ENCODE assay signal across 32 mouse cellular contexts in the genomic region with DNA sequence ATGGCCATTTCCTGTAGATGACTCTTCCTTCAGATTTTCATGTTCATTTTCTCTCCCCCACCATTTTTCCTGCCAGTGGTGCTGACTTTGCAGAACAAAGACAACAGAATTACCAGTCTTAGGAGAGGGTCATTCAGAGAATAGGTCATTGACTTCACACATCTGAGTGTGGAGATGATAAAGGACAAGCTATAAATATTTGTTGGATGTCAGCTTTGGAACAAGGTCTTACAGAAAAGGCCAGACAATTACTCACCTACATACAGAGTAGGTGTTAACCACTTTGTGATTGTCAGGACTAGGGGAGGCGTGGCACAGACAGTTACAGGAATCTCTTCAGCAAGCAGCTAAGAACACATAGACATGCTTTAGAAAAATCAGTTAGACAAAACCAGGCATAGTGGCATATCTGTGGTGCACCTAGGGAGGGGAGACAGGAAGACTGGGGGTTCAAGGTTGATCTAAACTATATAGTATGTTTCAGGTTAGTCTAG. TPM values are rescaled to one million over a fixed set of nuclear protein-coding genes. Genes with fewer than 3 reads are reported as not detected.
A peak's percentile ranks its signal among the peaks of the same experiment; 100 is the strongest.
DNase-seq lines count a peak whose midpoint lies in the region; ATAC-seq lines count a peak whose summit lies in the region.
"Had no signal": no experiment of that assay in that cellular context is flagged by ENCODE, and none has a peak within 500 bp of the region (broad histone marks: within the 10 kb centered on the region; RNA-seq: fewer than 3 reads in every experiment).

No protein-coding gene starts in this region.

- WGBS in heart, embryonic 14.5 days: 29% methylated on average over 1 of the region's 1 CpGs

- no peak overlapping the region for H3K4me2 ChIP-seq in heart, embryonic 14.5 days (ENCODE audit: low read length)
- H3K4me2 ChIP-seq: embryonic facial prominence, embryonic 13.5 days; forebrain, embryonic 12.5 days; forebrain, embryonic 15.5 days; hindbrain, embryonic 12.5 days; hindbrain, embryonic 15.5 days; intestine, embryonic 15.5 days had no signal

- intact Hi-C loops in heart, postnatal 14 days (cut with DNase I): no loop called here
- intact Hi-C loops in heart, postnatal 10 days (cut with DNase I): no loop called here
- intact Hi-C loops in left cerebral cortex, postnatal 14 days (cut with DNase I): loop anchor here (10.0 kb wide), 1 partner anchor 98 kb away; no protein-coding TSS in a partner anchor

- H3K27me3 ChIP-seq in heart, embryonic 14.5 days (ENCODE audit: control insufficient read depth, insufficient read depth, low read length): no peaks in the 10 kb centered on the region
- H3K27me3 ChIP-seq: embryonic facial prominence, embryonic 13.5 days; forebrain, embryonic 12.5 days; forebrain, embryonic 15.5 days; hindbrain, embryonic 12.5 days; hindbrain, embryonic 15.5 days; intestine, embryonic 15.5 days had no signal

- H3K4me1 ChIP-seq in heart, embryonic 14.5 days (ENCODE audit: control insufficient read depth in 2 of 2, insufficient read depth in 2 of 2, low read length in 2 of 2): peaks cover 5 to 11% of the 10 kb centered on the region in 2 experiments; a peak in 3 of 4 replicates
- H3K4me1 ChIP-seq: embryonic facial prominence, embryonic 10.5 days; embryonic facial prominence, embryonic 13.5 days; forebrain, embryonic 12.5 days; forebrain, embryonic 15.5 days; hindbrain, embryonic 15.5 days; intestine, embryonic 15.5 days had no signal

- no peak overlapping the region for H3K9ac ChIP-seq in heart, embryonic 14.5 days (ENCODE audit: low read length)
- H3K9ac ChIP-seq: embryonic facial prominence, embryonic 13.5 days; forebrain, embryonic 12.5 days; forebrain, embryonic 15.5 days; hindbrain, embryonic 12.5 days; hindbrain, embryonic 15.5 days; intestine, embryonic 15.5 days had no signal

- no peak overlapping the region for H3K4me3 ChIP-seq in heart, embryonic 14.5 days (ENCODE audit: control insufficient read depth in 1 of 2, insufficient read depth in 1 of 2, low read depth in 1 of 2, low read length in 2 of 2)
- H3K4me3 ChIP-seq: embryonic facial prominence, embryonic 10.5 days; embryonic facial prominence, embryonic 13.5 days; erythroblast, embryonic 14.5 days; forebrain, embryonic 12.5 days; forebrain, embryonic 15.5 days; heart, embryonic 10.5 days; hindbrain, embryonic 12.5 days; hindbrain, embryonic 15.5 days; intestine, embryonic 15.5 days had no signal

- no peaks in the 10 kb centered on the region for H3K9me3 ChIP-seq in heart, embryonic 14.5 days (ENCODE audit: control insufficient read depth, low read length)
- H3K9me3 ChIP-seq: embryonic facial prominence, embryonic 10.5 days; embryonic facial prominence, embryonic 13.5 days; forebrain, embryonic 12.5 days; forebrain, embryonic 15.5 days; heart, embryonic 10.5 days; hindbrain, embryonic 12.5 days; hindbrain, embryonic 15.5 days; intestine, embryonic 15.5 days had no signal

- peak; percentile 73 for DNase-seq in heart, adult 11 months
- DNase-seq in heart, adult 8-10 months (ENCODE audit: low spot score): no peak
- no peak for DNase-seq in heart, postnatal 14 days
- DNase-seq in heart, postnatal 10 days: peak; percentile 37 to 52
- DNase-seq in heart, postnatal 4 days: no peak
- DNase-seq in left cerebral cortex, postnatal 14 days (ENCODE audit: low spot score in 2 of 2): no peak
- DNase-seq: adrenal gland, adult 8-10 months; adrenal gland, postnatal 25 days; cerebellum, adult 11-12 months; cerebellum, adult 8-10 months; cerebellum, postnatal 10 days; cerebellum, postnatal 36 days; embryo, embryonic 11 days; gastrocnemius, postnatal 25 days; kidney, adult 11 months had no signal

- peak overlapping the region in 1 of 2 experiments; percentile 37; a peak in 1 of 4 replicates for H3K27ac ChIP-seq in heart, embryonic 14.5 days (replicated peaks in 1 of 2; ENCODE audit: control insufficient read depth in 1 of 2, insufficient read depth in 1 of 2, low read depth in 2 of 2, low read length in 2 of 2)
- H3K27ac ChIP-seq: embryonic facial prominence, embryonic 10.5 days; embryonic facial prominence, embryonic 13.5 days; forebrain, embryonic 12.5 days; forebrain, embryonic 15.5 days; heart, embryonic 10.5 days; hindbrain, embryonic 12.5 days; hindbrain, embryonic 15.5 days; intestine, embryonic 15.5 days had no signal

- H3K36me3 ChIP-seq in heart, embryonic 14.5 days (ENCODE audit: control insufficient read depth, insufficient read depth, low read length): no peaks in the 10 kb centered on the region
- H3K36me3 ChIP-seq: embryonic facial prominence, embryonic 10.5 days; embryonic facial prominence, embryonic 13.5 days; forebrain, embryonic 12.5 days; forebrain, embryonic 15.5 days; heart, embryonic 10.5 days; hindbrain, embryonic 12.5 days; hindbrain, embryonic 15.5 days; intestine, embryonic 15.5 days had no signal

- ATAC-seq in heart, embryonic 14.5 days (ENCODE audit: insufficient number of reproducible peaks, insufficient read depth, low FRiP score, low read depth): 0 out of 2 replicates have a peak, but pooled peaks have one; percentile 61
- ATAC-seq: activated CD4-positive, CD25-positive, alpha-beta regulatory T cell, adult 4 months; forebrain, embryonic 15.5 days; intestine, embryonic 15.5 days had no signal

RNA-seq across cellular contexts. Expression of a gene that starts 8.6 kb away (rescaled TPM):
- not detected for total RNA-seq in heart, adult 8-10 months (2022)
- polyA plus RNA-seq in heart, embryonic 14.5 days (2014; fragmentation: Nextera tagmentation; extraction: Ambion mirVana): not detected in 2 replicates
- not detected for total RNA-seq in heart, postnatal 14 days (2021)
- total RNA-seq in heart, postnatal 10 days (2021): not detected
- total RNA-seq in heart, postnatal 4 days (2021): not detected
- not detected for total RNA-seq in left cerebral cortex, postnatal 14 days (2021)
- total RNA-seq: adrenal gland, adult 8-10 months; adrenal gland, postnatal 25 days; ES-E14; gastrocnemius, adult 8-10 months; gastrocnemius, postnatal 25 days; hematopoietic stem cell, adult 5-6 weeks had no signal
- polyA plus RNA-seq: brain, embryonic 14.5 days; cortical plate, adult 2 months; embryonic facial prominence, embryonic 10.5 days; embryonic facial prominence, embryonic 13.5 days; erythroblast, embryonic 14.5 days; forebrain, embryonic 12.5 days; forebrain, embryonic 15.5 days; gonadal fat pad, adult 2 months; heart, embryonic 10.5 days; hindbrain, embryonic 12.5 days; hindbrain, embryonic 15.5 days; intestine, embryonic 15.5 days had no signal

RNA-seq across cellular contexts. Expression of a gene that starts 12.4 kb away (rescaled TPM):
- total RNA-seq in heart, adult 8-10 months (2022): not detected
- polyA plus RNA-seq in heart, embryonic 14.5 days (2014; fragmentation: Nextera tagmentation; extraction: Ambion mirVana): 0.92 and 1.1 TPM in 2 replicates
- not detected for total RNA-seq in heart, postnatal 14 days (2021)
- total RNA-seq in heart, postnatal 10 days (2021): under 1 TPM in 1 of 2 experiments, not detected in 1; 0.35 TPM
- under 1 TPM in 1 of 2 experiments, not detected in 1; 0.38 TPM for total RNA-seq in heart, postnatal 4 days (2021)
- not detected for total RNA-seq in left cerebral cortex, postnatal 14 days (2021)
- total RNA-seq: gastrocnemius, adult 8-10 months; gastrocnemius, postnatal 25 days had no signal

RNA-seq across cellular contexts. Expression of a gene that starts 25.6 kb away (rescaled TPM):
- total RNA-seq in heart, adult 8-10 months (2022): not detected
- polyA plus RNA-seq in heart, embryonic 14.5 days (2014; fragmentation: Nextera tagmentation; extraction: Ambion mirVana): 0.54 and 2.1 TPM in 2 replicates
- total RNA-seq in heart, postnatal 14 days (2021): not detected
- not detected for total RNA-seq in heart, postnatal 10 days (2021)
- not detected for total RNA-seq in heart, postnatal 4 days (2021)
- total RNA-seq in left cerebral cortex, postnatal 14 days (2021): not detected
- total RNA-seq: adrenal gland, postnatal 25 days; ES-E14; gastrocnemius, adult 8-10 months; gastrocnemius, postnatal 25 days had no signal
- polyA plus RNA-seq: erythroblast, embryonic 14.5 days; forebrain, embryonic 12.5 days; heart, embryonic 10.5 days had no signal

RNA-seq across cellular contexts. Expression of a gene that starts 43.9 kb away (rescaled TPM):
- total RNA-seq in heart, adult 8-10 months (2022): 10 to 100 TPM in 2 of 4 experiments, 1 to 10 TPM in 2; 5.4 to 24.7 (median 9.6) TPM
- polyA plus RNA-seq in heart, embryonic 14.5 days (2014; fragmentation: Nextera tagmentation; extraction: Ambion mirVana): 5.2 and 5.7 TPM in 2 replicates
- 10 to 100 TPM in 1 of 2 experiments, 1 to 10 TPM in 1; 9.9 to 12.8 TPM for total RNA-seq in heart, postnatal 14 days (2021)
- total RNA-seq in heart, postnatal 10 days (2021): 1 to 10 TPM; 3.0 to 4.5 TPM
- total RNA-seq in heart, postnatal 4 days (2021): 1 to 10 TPM; 1.7 to 2.1 TPM
- 1 to 10 TPM; 1.6 to 2.1 TPM for total RNA-seq in left cerebral cortex, postnatal 14 days (2021)
- polyA plus RNA-seq: erythroblast, embryonic 14.5 days had no signal

RNA-seq across cellular contexts. Expression of a gene that starts 58.4 kb away (rescaled TPM):
- total RNA-seq in heart, adult 8-10 months (2022): 1 to 10 TPM; 4.4 to 9.5 (median 5.6) TPM
- 3.0 TPM in 2 replicates for polyA plus RNA-seq in heart, embryonic 14.5 days (2014; fragmentation: Nextera tagmentation; extraction: Ambion mirVana)
- 1 to 10 TPM; 7.9 to 8.9 TPM for total RNA-seq in heart, postnatal 14 days (2021)
- total RNA-seq in heart, postnatal 10 days (2021): 1 to 10 TPM; 2.9 to 5.3 TPM
- total RNA-seq in heart, postnatal 4 days (2021): 1 to 10 TPM; 1.1 to 1.5 TPM
- total RNA-seq in left cerebral cortex, postnatal 14 days (2021): 1 to 10 TPM; 3.6 to 4.0 TPM
- polyA plus RNA-seq: erythroblast, embryonic 14.5 days had no signal

Comparison
In these comparisons a context has a peak if more than half of its experiments do, and no peak if none do; other contexts are left out.
1. DNase-seq: peak in heart, adult 11 months (single experiment) and heart, postnatal 10 days (2 of 2); none in heart, adult 8-10 months (single experiment), heart, postnatal 14 days (0 of 2), heart, postnatal 4 days (single experiment) and left cerebral cortex, postnatal 14 days (0 of 2).